Mouse (Mus musculus) liver, adult 2 months (tissue): Measurements from ENCODE around the gene Olfr721-ps1. TPM values are rescaled to one million over a fixed set of nuclear protein-coding genes. Genes with fewer than 3 reads are reported as not detected.

Experiments
- DNase-seq: peaks from one replicate; pipeline ENCODE4 v3.0.0-alpha.2; 2011; ENCODE audit warnings: low read depth, low spot score; ENCODE audit errors: extremely low read depth
- H3K27ac ChIP-seq: fragments of 200-500 bp; replicated peaks from 2 replicates; pipeline ENCODE4 v1.5.1; 2012; ENCODE audit warnings: low read depth, mild to moderate bottlenecking, control low read depth, inconsistent platforms, low read length; ENCODE audit not compliant: insufficient read depth
- H3K27me3 ChIP-seq: fragments of 200-500 bp; 2 replicates; pipeline ENCODE4 v1.6.1; 2012; ENCODE audit warnings: mild to moderate bottlenecking, moderate library complexity, low read length, inconsistent platforms; ENCODE audit not compliant: control insufficient read depth, insufficient read depth
- H3K36me3 ChIP-seq: fragments of 200-500 bp; 2 replicates; pipeline ENCODE4 v1.6.1; 2012; ENCODE audit warnings: low read length, inconsistent platforms; ENCODE audit not compliant: control insufficient read depth, insufficient read depth
- H3K4me1 ChIP-seq: fragments of 200-500 bp; 2 replicates; pipeline ENCODE4 v1.6.1; 2011; ENCODE audit warnings: low read length; ENCODE audit not compliant: control insufficient read depth, insufficient read depth
- H3K4me3 ChIP-seq: fragments of 200-500 bp; 2 replicates; pipeline ENCODE4 v1.5.1; 2011; ENCODE audit warnings: low read depth, mild to moderate bottlenecking, control low read depth, low read length, moderate library complexity; ENCODE audit not compliant: insufficient read depth
- H3K79me2 ChIP-seq: fragments of 200-500 bp; 2 replicates; pipeline ENCODE4 v1.6.1; 2012; ENCODE audit warnings: inconsistent platforms, mild to moderate bottlenecking, low read length, moderate library complexity; ENCODE audit not compliant: control insufficient read depth, insufficient read depth
- H3K9ac ChIP-seq: fragments of 200-500 bp; 2 replicates; pipeline ENCODE4 v1.6.1; 2012; ENCODE audit warnings: low read depth, mild to moderate bottlenecking, control low read depth, inconsistent platforms, low read length
- CTCF ChIP-seq: fragments of 200-500 bp; IDR thresholded peaks from 2 replicates; pipeline ENCODE4 v1.5.1; 2011; ENCODE audit warnings: low read depth, low read length, control low read depth
- POLR2A ChIP-seq: fragments of 200-500 bp; IDR thresholded peaks from 2 replicates; pipeline ENCODE4 v1.6.1; 2011; ENCODE audit warnings: low read length, control low read depth; ENCODE audit not compliant: insufficient read depth; ENCODE audit errors: extremely low read depth
- WGBS: fragments of 180-500 bp; shearing (Covaris S2); methylation state at CpG from one replicate; pipeline ENCODE4 v1.1.7; 2018; 5-methylcytosine and 5-hydroxymethylcytosine counted together
- polyA plus RNA-seq: library from polyadenylated mRNA; depleted of rRNA; stranded (reverse); fragments of >200 nt; gene quantifications from 2 replicates; pipeline ENCODE4 v1.2.3, GENCODE M21; 2012; rRNA removed
- total RNA-seq: library from RNA; depleted of rRNA; stranded (reverse); fragments of >200 nt; gene quantifications from 2 replicates; pipeline ENCODE4 v1.2.3, GENCODE M21; 2014; rRNA removed

Gene Olfr721-ps1
- total and polyA plus RNA-seq, 2 experiments: not detected

GRCm38 (mm10) chr14:14354511-14355359 is 46.4 kb upstream of the Olfr721-ps1 start:
- 97% methylated on average over 13 of the region's 13 CpGs for WGBS
- Histone ChIP-seq H3K9ac (no peak overlapping the region), H3K4me3 (no peak overlapping the region), H3K27me3 (no peaks in the 10 kb centered on the region), H3K36me3 (no peaks in the 10 kb centered on the region), H3K79me2 (no peaks in the 10 kb centered on the region), H3K4me1 (no peaks in the 10 kb centered on the region), H3K27ac (no peak overlapping the region)
- no peak for DNase-seq
- TF ChIP-seq POLR2A (no peak), CTCF (no peak)

- Histone ChIP-seq H3K36me3 (no peaks in the 10 kb centered on the region), H3K4me1 (no peaks in the 10 kb centered on the region), H3K9ac (no peak overlapping the region), H3K27me3 (no peaks in the 10 kb centered on the region), H3K4me3 (no peak overlapping the region), H3K27ac (no peak overlapping the region), H3K79me2 (no peaks in the 10 kb centered on the region)
- no peak for TF ChIP-seq CTCF
- TF ChIP-seq POLR2A: no peak
- no peak for DNase-seq
- WGBS: 93% methylated on average over 8 of the region's 8 CpGs
Measured at GRCm38 (mm10) chr14:14355360-14355646, 45.8 kb upstream of the Olfr721-ps1 start.

DNA sequence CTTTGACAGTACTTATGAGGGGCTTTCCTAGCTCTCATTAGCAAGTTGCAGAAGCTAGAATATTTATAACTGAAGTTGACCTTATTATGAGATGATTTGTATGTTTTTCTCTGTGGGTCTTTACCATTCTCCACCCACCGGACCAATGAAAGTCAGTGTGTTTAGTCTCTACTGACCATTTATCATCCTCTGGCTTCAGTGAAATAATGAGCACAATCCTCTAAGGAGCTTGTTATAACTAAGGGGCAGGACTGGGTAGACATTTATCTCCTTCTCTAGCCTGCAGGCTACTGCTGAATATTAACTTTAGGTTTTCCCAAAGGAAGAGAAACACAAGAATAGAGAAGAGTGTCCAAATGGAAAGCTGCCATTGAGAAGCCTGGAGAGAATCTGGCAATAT is 5.6 kb upstream of the Olfr721-ps1 start:
- WGBS: 95% methylated on average over 1 of the region's 1 CpGs
- H3K4me1 ChIP-seq: no peaks in the 10 kb centered on the region

GRCm38 (mm10) chr14:14436078-14436658 is 35.1 kb downstream of the Olfr721-ps1 start:
- H3K9ac ChIP-seq: no peak overlapping the region
- H3K79me2 ChIP-seq: no peaks in the 10 kb centered on the region
- DNase-seq: no peak
- no peak overlapping the region for H3K4me3 ChIP-seq
- 74% methylated on average over 3 of the region's 3 CpGs for WGBS
- TF ChIP-seq CTCF: no peak
- TF ChIP-seq POLR2A: no peak
- H3K27ac ChIP-seq: no peak overlapping the region
- H3K27me3 ChIP-seq: no peaks in the 10 kb centered on the region
- no peaks in the 10 kb centered on the region for H3K4me1 ChIP-seq
- no peaks in the 10 kb centered on the region for H3K36me3 ChIP-seq

More for the DNA sequence above, 5.6 kb upstream of the Olfr721-ps1 start:
- no peak overlapping the region for H3K27ac ChIP-seq
- no peaks in the 10 kb centered on the region for H3K36me3 ChIP-seq
- DNase-seq: no peak
- H3K4me3 ChIP-seq: no peak overlapping the region
- H3K9ac ChIP-seq: no peak overlapping the region
- no peaks in the 10 kb centered on the region for H3K27me3 ChIP-seq
- TF ChIP-seq POLR2A (no peak), CTCF (no peak)
- no peaks in the 10 kb centered on the region for H3K79me2 ChIP-seq

Other genes with a start within 250 kb of the Olfr721-ps1 start
- not detected in 2 replicates for gene Olfr720, start 214.5 kb upstream of the Olfr721-ps1 start, total RNA-seq
- not detected in 2 replicates for gene Olfr720, start 214.5 kb upstream of the Olfr721-ps1 start, polyA plus RNA-seq
- not detected in 2 replicates for gene Olfr31, start 78.5 kb upstream of the Olfr721-ps1 start, total RNA-seq
- gene Olfr31, start 78.5 kb upstream of the Olfr721-ps1 start, polyA plus RNA-seq: not detected in 2 replicates
- 1.6 and 1.9 TPM in 2 replicates for gene Il3ra, start 55.0 kb upstream of the Olfr721-ps1 start, total RNA-seq
- 6.4 and 9.7 TPM in 2 replicates for gene Il3ra, start 55.0 kb upstream of the Olfr721-ps1 start, polyA plus RNA-seq